Mouse (Mus musculus): ENCODE measurements around the gene Plekhm3. TPM values are rescaled to one million over a fixed set of nuclear protein-coding genes. Genes with fewer than 3 reads are reported as not detected.

Plekhm3 gene
- 6.5 and 8.2 TPM in 2 replicates for polyA plus RNA-seq (2011; ENCODE audit: insufficient read length, low read depth, missing spikeins)

GRCm38 (mm10) chr1:64956479-64956961 lies at the start of gene Plekhm3:
Gene Plekhm3, minus strand, starts transcription at chr1:64956824.
- no peaks in the 10 kb centered on the region for H3K4me1 ChIP-seq (ENCODE audit: control insufficient read depth, insufficient read depth, low read length)
- TF ChIP-seq CTCF (IDR thresholded peaks at IDR 0.05; ENCODE audit: borderline replicate concordance, insufficient read depth, low read length) (no peak), POLR2A (IDR thresholded peaks at IDR 0.05; ENCODE audit: low read depth, low read length) (peak; percentile 71)
- H3K27ac ChIP-seq (ENCODE audit: insufficient read depth, low read length), result no peak within 1 kb of the TSS
- peak within 1 kb of the TSS; percentile 67 for H3K4me3 ChIP-seq (ENCODE audit: insufficient read depth, low read length)

GRCm38 (mm10) chr1:65005575-65005974 lies 49.0 kb upstream of the Plekhm3 start:
- Histone ChIP-seq H3K27ac (ENCODE audit: insufficient read depth, low read length) (no peak overlapping the region), H3K4me1 (ENCODE audit: control insufficient read depth, insufficient read depth, low read length) (no peaks in the 10 kb centered on the region), H3K4me3 (ENCODE audit: insufficient read depth, low read length) (no peak overlapping the region)
- TF ChIP-seq POLR2A (IDR thresholded peaks at IDR 0.05; ENCODE audit: low read depth, low read length), result no peak
- TF ChIP-seq CTCF (IDR thresholded peaks at IDR 0.05; ENCODE audit: borderline replicate concordance, insufficient read depth, low read length), result no peak

GRCm38 (mm10) chr1:65004526-65004925 lies 47.9 kb upstream of the Plekhm3 start:
- no peak overlapping the region for H3K4me3 ChIP-seq (ENCODE audit: insufficient read depth, low read length)
- TF ChIP-seq POLR2A (IDR thresholded peaks at IDR 0.05; ENCODE audit: low read depth, low read length), result no peak
- TF ChIP-seq CTCF (IDR thresholded peaks at IDR 0.05; ENCODE audit: borderline replicate concordance, insufficient read depth, low read length), result no peak
- H3K4me1 ChIP-seq (ENCODE audit: control insufficient read depth, insufficient read depth, low read length), result no peaks in the 10 kb centered on the region

GRCm38 (mm10) chr1:64993206-64993605 lies 36.6 kb upstream of the Plekhm3 start:
- Histone ChIP-seq H3K27ac (ENCODE audit: insufficient read depth, low read length) (no peak overlapping the region), H3K4me3 (ENCODE audit: insufficient read depth, low read length) (no peak overlapping the region), H3K4me1 (ENCODE audit: control insufficient read depth, insufficient read depth, low read length) (no peaks in the 10 kb centered on the region)
- no peak for TF ChIP-seq CTCF (IDR thresholded peaks at IDR 0.05; ENCODE audit: borderline replicate concordance, insufficient read depth, low read length)

More at GRCm38 (mm10) chr1:65004526-65004925, 47.9 kb upstream of the Plekhm3 start:
- no peak overlapping the region for H3K27ac ChIP-seq (ENCODE audit: insufficient read depth, low read length)

GRCm38 (mm10) chr1:64988176-64988575 lies 31.6 kb upstream of the Plekhm3 start:
- Histone ChIP-seq H3K4me1 (ENCODE audit: control insufficient read depth, insufficient read depth, low read length) (no peaks in the 10 kb centered on the region), H3K27ac (ENCODE audit: insufficient read depth, low read length) (no peak overlapping the region), H3K4me3 (ENCODE audit: insufficient read depth, low read length) (no peak overlapping the region)
- no peak for TF ChIP-seq CTCF (IDR thresholded peaks at IDR 0.05; ENCODE audit: borderline replicate concordance, insufficient read depth, low read length)
- TF ChIP-seq POLR2A (IDR thresholded peaks at IDR 0.05; ENCODE audit: low read depth, low read length), result no peak

- H3K4me3 ChIP-seq (ENCODE audit: insufficient read depth, low read length), result no peak overlapping the region
- no peak overlapping the region for H3K27ac ChIP-seq (ENCODE audit: insufficient read depth, low read length)
- TF ChIP-seq CTCF (IDR thresholded peaks at IDR 0.05; ENCODE audit: borderline replicate concordance, insufficient read depth, low read length), result no peak
- H3K4me1 ChIP-seq (ENCODE audit: control insufficient read depth, insufficient read depth, low read length), result no peaks in the 10 kb centered on the region
Measured at GRCm38 (mm10) chr1:64986120-64986519, 29.5 kb upstream of the Plekhm3 start.

GRCm38 (mm10) chr1:64983247-64983646 lies 26.6 kb upstream of the Plekhm3 start:
- no peak overlapping the region for H3K27ac ChIP-seq (ENCODE audit: insufficient read depth, low read length)
- H3K4me3 ChIP-seq (ENCODE audit: insufficient read depth, low read length), result no peak overlapping the region
- no peak for TF ChIP-seq POLR2A (IDR thresholded peaks at IDR 0.05; ENCODE audit: low read depth, low read length)
- TF ChIP-seq CTCF (IDR thresholded peaks at IDR 0.05; ENCODE audit: borderline replicate concordance, insufficient read depth, low read length), result no peak

GRCm38 (mm10) chr1:64978321-64978799 lies 21.7 kb upstream of the Plekhm3 start:
- H3K4me1 ChIP-seq (ENCODE audit: control insufficient read depth, insufficient read depth, low read length), result no peaks in the 10 kb centered on the region
- no peak overlapping the region for H3K4me3 ChIP-seq (ENCODE audit: insufficient read depth, low read length)
- no peak overlapping the region; the same call in 1 of the 2 replicates for H3K27ac ChIP-seq (ENCODE audit: insufficient read depth, low read length)
- TF ChIP-seq CTCF (IDR thresholded peaks at IDR 0.05; ENCODE audit: borderline replicate concordance, insufficient read depth, low read length) (no peak), POLR2A (IDR thresholded peaks at IDR 0.05; ENCODE audit: low read depth, low read length) (no peak)

More at GRCm38 (mm10) chr1:64983247-64983646, 26.6 kb upstream of the Plekhm3 start:
- H3K4me1 ChIP-seq (ENCODE audit: control insufficient read depth, insufficient read depth, low read length), result no peaks in the 10 kb centered on the region

GRCm38 (mm10) chr1:64975346-64975745 lies 18.7 kb upstream of the Plekhm3 start:
- no peaks in the 10 kb centered on the region for H3K4me1 ChIP-seq (ENCODE audit: control insufficient read depth, insufficient read depth, low read length)
- no peak overlapping the region for H3K4me3 ChIP-seq (ENCODE audit: insufficient read depth, low read length)
- TF ChIP-seq POLR2A (IDR thresholded peaks at IDR 0.05; ENCODE audit: low read depth, low read length) (no peak), CTCF (IDR thresholded peaks at IDR 0.05; ENCODE audit: borderline replicate concordance, insufficient read depth, low read length) (no peak)
- no peak overlapping the region for H3K27ac ChIP-seq (ENCODE audit: insufficient read depth, low read length)

- no peaks in the 10 kb centered on the region for H3K4me1 ChIP-seq (ENCODE audit: control insufficient read depth, insufficient read depth, low read length)
- no peak overlapping the region for H3K27ac ChIP-seq (ENCODE audit: insufficient read depth, low read length)
- no peak overlapping the region for H3K4me3 ChIP-seq (ENCODE audit: insufficient read depth, low read length)
- TF ChIP-seq POLR2A (IDR thresholded peaks at IDR 0.05; ENCODE audit: low read depth, low read length) (no peak), CTCF (IDR thresholded peaks at IDR 0.05; ENCODE audit: borderline replicate concordance, insufficient read depth, low read length) (no peak)
Measured at GRCm38 (mm10) chr1:64970685-64971084, 14.1 kb upstream of the Plekhm3 start.

All from embryonic fibroblast, embryonic 13.5 days (primary cell).